Mouse (Mus musculus): Measurements from ENCODE around the gene Tns1. TPM values are rescaled to one million over a fixed set of nuclear protein-coding genes. Genes with fewer than 3 reads are reported as not detected.

Gene Tns1
- polyA plus RNA-seq, 1 experiment from 2014 or later = 11.3 TPM

GRCm38 (mm10) chr1:73996650-73997049 is 127.6 kb downstream of the Tns1 start:
- 95% methylated on average over 3 of the region's 3 CpGs for WGBS
- Histone ChIP-seq H3K4me1 (ENCODE audit: control insufficient read depth, insufficient read depth, low read length) (0 out of 2 replicates have a peak, but pooled peaks cover 2% of the 10 kb centered on the region), H3K9me3 (ENCODE audit: control insufficient read depth, low read length) (no peaks in the 10 kb centered on the region), H3K36me3 (ENCODE audit: control insufficient read depth, insufficient read depth, low read length) (no peaks in the 10 kb centered on the region), H3K27ac (ENCODE audit: low read depth, low read length) (no peak overlapping the region), H3K4me3 (ENCODE audit: low read depth, low read length) (no peak overlapping the region), H3K27me3 (ENCODE audit: control insufficient read depth, insufficient read depth, low read length) (no peaks in the 10 kb centered on the region), H3K9ac (replicated peaks; ENCODE audit: low read depth, low read length) (no peak overlapping the region), H3K4me2 (ENCODE audit: low read depth, low read length) (no peak overlapping the region)
- no peak for ATAC-seq (ENCODE audit: low read depth)

- Histone ChIP-seq H3K9me3 (ENCODE audit: control insufficient read depth, low read length) (no peaks in the 10 kb centered on the region), H3K4me3 (ENCODE audit: low read depth, low read length) (no peak overlapping the region), H3K36me3 (ENCODE audit: control insufficient read depth, insufficient read depth, low read length) (no peaks in the 10 kb centered on the region), H3K9ac (replicated peaks; ENCODE audit: low read depth, low read length) (no peak overlapping the region), H3K27ac (ENCODE audit: low read depth, low read length) (no peak overlapping the region), H3K4me1 (ENCODE audit: control insufficient read depth, insufficient read depth, low read length) (0 out of 2 replicates have a peak, but pooled peaks cover 2% of the 10 kb centered on the region), H3K27me3 (ENCODE audit: control insufficient read depth, insufficient read depth, low read length) (no peaks in the 10 kb centered on the region), H3K4me2 (ENCODE audit: low read depth, low read length) (no peak overlapping the region)
- WGBS = 46% methylated on average over 2 of the region's 2 CpGs
- no peak for ATAC-seq (ENCODE audit: low read depth)
Observed at GRCm38 (mm10) chr1:73996209-73996608, 128.0 kb downstream of the Tns1 start.

DNA sequence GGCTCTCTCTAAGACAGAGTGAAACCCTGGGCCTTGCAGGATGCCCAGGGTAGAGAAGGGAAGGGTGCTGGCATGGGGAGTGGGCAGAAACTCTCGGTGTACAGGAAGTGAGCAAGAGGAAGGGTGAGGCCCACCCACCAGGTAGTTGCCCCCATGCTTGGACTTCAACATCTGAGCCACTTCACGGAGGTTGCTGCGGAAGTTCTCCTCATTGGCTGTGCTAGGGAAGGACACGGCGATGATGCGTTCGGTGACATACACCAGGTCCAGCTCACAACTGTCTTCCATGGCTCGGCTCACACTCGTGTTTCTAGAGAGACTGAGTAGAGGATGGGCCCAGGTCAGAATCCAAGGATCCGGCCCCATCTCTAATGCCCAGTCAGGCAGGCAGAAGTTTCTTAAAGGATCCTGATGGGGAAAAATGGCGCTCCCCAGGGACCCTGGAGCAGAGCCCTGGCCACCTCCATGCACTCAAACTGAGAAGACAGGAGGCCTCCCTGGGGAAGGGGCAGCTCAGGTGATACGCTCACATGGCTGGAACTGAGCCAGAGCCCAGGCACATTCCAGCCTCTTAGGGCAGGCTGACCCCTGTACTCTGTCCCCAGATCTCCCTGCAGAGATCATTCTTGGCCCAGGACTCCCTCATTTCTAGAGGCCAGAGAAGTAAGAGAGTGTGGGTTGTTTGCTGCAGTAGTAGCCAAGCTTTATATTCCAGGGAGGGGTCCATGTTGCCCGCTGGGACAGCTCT is 129.0 kb downstream of the Tns1 start:
- ATAC-seq (ENCODE audit: low read depth) = no peak
- Histone ChIP-seq H3K27me3 (ENCODE audit: control insufficient read depth, insufficient read depth, low read length) (no peaks in the 10 kb centered on the region), H3K4me1 (ENCODE audit: control insufficient read depth, insufficient read depth, low read length) (0 out of 2 replicates have a peak, but pooled peaks cover 2% of the 10 kb centered on the region), H3K27ac (ENCODE audit: low read depth, low read length) (no peak overlapping the region), H3K9me3 (ENCODE audit: control insufficient read depth, low read length) (no peaks in the 10 kb centered on the region), H3K9ac (replicated peaks; ENCODE audit: low read depth, low read length) (no peak overlapping the region), H3K36me3 (ENCODE audit: control insufficient read depth, insufficient read depth, low read length) (no peaks in the 10 kb centered on the region), H3K4me2 (ENCODE audit: low read depth, low read length) (no peak overlapping the region), H3K4me3 (ENCODE audit: low read depth, low read length) (no peak overlapping the region)
- 89% methylated on average over 13 of the region's 13 CpGs for WGBS

DNA sequence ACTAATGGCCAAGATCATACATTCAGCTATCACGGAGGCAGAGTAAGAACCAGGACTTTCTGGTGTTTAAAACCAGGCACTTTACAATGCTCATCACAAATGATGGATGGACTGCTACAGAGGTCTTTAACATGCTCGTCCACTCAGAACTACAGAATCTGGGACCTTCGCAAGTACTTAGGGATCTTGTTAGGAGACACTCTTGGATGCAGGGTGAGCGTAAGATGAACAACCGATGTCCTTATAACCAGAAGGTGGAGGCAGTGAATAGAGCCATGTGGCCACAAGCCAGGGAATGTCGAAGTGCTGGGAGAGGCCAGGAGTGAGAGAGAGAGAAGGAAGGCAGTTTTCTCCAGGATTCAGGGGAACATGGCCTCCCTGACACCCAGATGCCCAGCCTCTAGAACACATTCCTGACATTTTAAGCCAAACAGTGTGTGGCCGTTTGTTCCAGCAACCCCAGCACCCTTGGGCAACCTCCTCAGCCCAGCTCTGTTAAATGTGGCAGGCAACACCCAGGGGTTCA is 130.3 kb downstream of the Tns1 start:
- H3K27me3 ChIP-seq (ENCODE audit: control insufficient read depth, insufficient read depth, low read length) = no peaks in the 10 kb centered on the region
- no peak for ATAC-seq (ENCODE audit: low read depth)
- H3K9me3 ChIP-seq (ENCODE audit: control insufficient read depth, low read length) = no peaks in the 10 kb centered on the region
- no peak overlapping the region for H3K4me2 ChIP-seq (ENCODE audit: low read depth, low read length)
- WGBS = 78% methylated on average over 7 of the region's 7 CpGs
- no peak overlapping the region for H3K9ac ChIP-seq (replicated peaks; ENCODE audit: low read depth, low read length)
- no peaks in the 10 kb centered on the region for H3K36me3 ChIP-seq (ENCODE audit: control insufficient read depth, insufficient read depth, low read length)
- H3K4me1 ChIP-seq (ENCODE audit: control insufficient read depth, insufficient read depth, low read length) = no peaks in the 10 kb centered on the region
- no peak overlapping the region for H3K4me3 ChIP-seq (ENCODE audit: low read depth, low read length)
- H3K27ac ChIP-seq (ENCODE audit: low read depth, low read length) = no peak overlapping the region

DNA sequence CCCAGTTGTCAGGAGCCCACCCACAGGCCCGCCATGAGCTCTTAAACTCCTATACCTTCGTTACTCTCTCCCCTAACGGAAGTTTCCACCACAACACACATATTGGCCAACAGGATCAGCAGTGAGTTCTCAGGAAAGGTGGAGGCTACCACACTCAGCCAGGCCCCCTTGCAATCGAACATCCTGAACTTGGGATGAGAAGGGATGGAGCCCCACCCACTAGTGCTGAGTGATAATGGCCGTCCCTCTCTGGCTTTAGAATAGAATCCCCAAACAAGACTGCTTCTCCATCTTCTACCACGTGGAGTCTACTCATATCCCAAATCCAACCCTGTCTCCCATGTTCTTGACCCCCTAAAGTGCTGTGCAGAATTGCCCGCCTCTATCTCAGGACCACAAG is 131.0 kb downstream of the Tns1 start:
- H3K27ac ChIP-seq (ENCODE audit: low read depth, low read length) = no peak overlapping the region
- no peak overlapping the region for H3K4me3 ChIP-seq (ENCODE audit: low read depth, low read length)
- ATAC-seq (ENCODE audit: low read depth) = no peak
- WGBS = 82% methylated on average over 7 of the region's 7 CpGs
- H3K4me1 ChIP-seq (ENCODE audit: control insufficient read depth, insufficient read depth, low read length) = no peaks in the 10 kb centered on the region
- H3K4me2 ChIP-seq (ENCODE audit: low read depth, low read length) = no peak overlapping the region
- no peaks in the 10 kb centered on the region for H3K36me3 ChIP-seq (ENCODE audit: control insufficient read depth, insufficient read depth, low read length)
- H3K27me3 ChIP-seq (ENCODE audit: control insufficient read depth, insufficient read depth, low read length) = no peaks in the 10 kb centered on the region
- H3K9me3 ChIP-seq (ENCODE audit: control insufficient read depth, low read length) = no peaks in the 10 kb centered on the region
- H3K9ac ChIP-seq (replicated peaks; ENCODE audit: low read depth, low read length) = no peak overlapping the region

GRCm38 (mm10) chr1:73992201-73992938 is 131.9 kb downstream of the Tns1 start:
- Histone ChIP-seq H3K9ac (replicated peaks; ENCODE audit: low read depth, low read length) (no peak overlapping the region), H3K27me3 (ENCODE audit: control insufficient read depth, insufficient read depth, low read length) (no peaks in the 10 kb centered on the region), H3K36me3 (ENCODE audit: control insufficient read depth, insufficient read depth, low read length) (no peaks in the 10 kb centered on the region), H3K4me3 (ENCODE audit: low read depth, low read length) (no peak overlapping the region), H3K27ac (ENCODE audit: low read depth, low read length) (no peak overlapping the region), H3K4me2 (ENCODE audit: low read depth, low read length) (no peak overlapping the region), H3K9me3 (ENCODE audit: control insufficient read depth, low read length) (no peaks in the 10 kb centered on the region), H3K4me1 (ENCODE audit: control insufficient read depth, insufficient read depth, low read length) (no peaks in the 10 kb centered on the region)
- no peak for ATAC-seq (ENCODE audit: low read depth)
- 70% methylated on average over 5 of the region's 5 CpGs for WGBS

DNA sequence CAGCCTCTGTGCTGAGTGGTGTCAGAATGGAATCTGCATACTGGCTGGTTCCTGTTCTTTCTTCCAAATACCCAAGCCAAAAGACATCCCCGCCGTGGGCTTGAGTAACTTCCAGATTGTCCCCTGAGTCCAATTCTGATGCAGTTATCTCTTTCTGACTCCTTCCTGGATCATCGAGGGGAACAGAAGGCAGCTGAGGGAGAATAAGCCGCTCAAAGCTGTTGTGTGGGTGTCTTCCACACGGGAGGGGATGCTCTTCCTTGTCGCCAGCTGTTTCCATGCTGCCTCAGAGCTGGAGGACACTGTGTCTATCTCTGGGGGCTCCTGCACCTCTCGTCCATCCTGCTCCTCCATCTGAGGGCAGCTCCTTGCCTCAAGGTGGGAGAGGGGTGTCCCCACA is 133.0 kb downstream of the Tns1 start:
- WGBS = 80% methylated on average over 7 of the region's 7 CpGs
- H3K4me3 ChIP-seq (ENCODE audit: low read depth, low read length) = no peak overlapping the region
- no peak overlapping the region for H3K4me2 ChIP-seq (ENCODE audit: low read depth, low read length)
- H3K4me1 ChIP-seq (ENCODE audit: control insufficient read depth, insufficient read depth, low read length) = no peaks in the 10 kb centered on the region
- H3K36me3 ChIP-seq (ENCODE audit: control insufficient read depth, insufficient read depth, low read length) = no peaks in the 10 kb centered on the region
- ATAC-seq (ENCODE audit: low read depth) = no peak
- no peak overlapping the region for H3K9ac ChIP-seq (replicated peaks; ENCODE audit: low read depth, low read length)
- H3K27me3 ChIP-seq (ENCODE audit: control insufficient read depth, insufficient read depth, low read length) = no peaks in the 10 kb centered on the region
- no peaks in the 10 kb centered on the region for H3K9me3 ChIP-seq (ENCODE audit: control insufficient read depth, low read length)
- H3K27ac ChIP-seq (ENCODE audit: low read depth, low read length) = no peak overlapping the region

GRCm38 (mm10) chr1:73990024-73990423 is 134.2 kb downstream of the Tns1 start:
- no peaks in the 10 kb centered on the region for H3K4me1 ChIP-seq (ENCODE audit: control insufficient read depth, insufficient read depth, low read length)
- WGBS = 91% methylated on average over 3 of the region's 3 CpGs
- no peaks in the 10 kb centered on the region for H3K27me3 ChIP-seq (ENCODE audit: control insufficient read depth, insufficient read depth, low read length)
- H3K9ac ChIP-seq (replicated peaks; ENCODE audit: low read depth, low read length) = no peak overlapping the region
- H3K4me2 ChIP-seq (ENCODE audit: low read depth, low read length) = no peak overlapping the region
- no peaks in the 10 kb centered on the region for H3K9me3 ChIP-seq (ENCODE audit: control insufficient read depth, low read length)
- no peak overlapping the region for H3K4me3 ChIP-seq (ENCODE audit: low read depth, low read length)
- no peaks in the 10 kb centered on the region for H3K36me3 ChIP-seq (ENCODE audit: control insufficient read depth, insufficient read depth, low read length)
- H3K27ac ChIP-seq (ENCODE audit: low read depth, low read length) = no peak overlapping the region
- no peak for ATAC-seq (ENCODE audit: low read depth)

DNA sequence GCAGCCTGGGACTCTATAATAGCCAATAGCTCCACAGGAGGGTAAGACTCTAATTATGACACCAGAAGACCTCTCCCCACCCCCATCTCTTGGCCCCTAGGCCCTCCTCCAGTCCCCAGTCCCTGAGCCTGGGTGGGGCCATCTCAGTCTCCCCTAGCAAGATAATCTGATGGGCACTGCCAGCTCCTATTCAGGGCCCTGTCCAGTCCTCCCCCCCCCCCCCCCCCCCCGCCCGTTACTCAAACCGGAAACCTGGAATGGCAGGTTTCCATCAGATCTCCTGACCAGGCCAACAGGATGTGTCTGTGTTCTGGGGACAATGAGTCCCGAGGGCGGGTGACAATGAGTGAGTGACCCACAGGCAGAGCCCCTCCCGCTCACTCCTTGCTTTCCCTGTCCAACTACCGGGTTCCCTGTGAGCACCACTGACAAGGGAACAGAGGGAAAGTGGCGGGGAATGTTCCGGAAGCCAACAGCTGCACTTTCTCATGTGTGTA is 136.5 kb downstream of the Tns1 start:
- WGBS = 64% methylated on average over 6 of the region's 9 CpGs
- H3K4me2 ChIP-seq (ENCODE audit: low read depth, low read length) = no peak overlapping the region
- H3K4me3 ChIP-seq (ENCODE audit: low read depth, low read length) = no peak overlapping the region

More for the DNA sequence above, 136.5 kb downstream of the Tns1 start:
- H3K9ac ChIP-seq (replicated peaks; ENCODE audit: low read depth, low read length) = no peak overlapping the region
- no peak for ATAC-seq (ENCODE audit: low read depth)
- H3K27ac ChIP-seq (ENCODE audit: low read depth, low read length) = no peak overlapping the region
- no peaks in the 10 kb centered on the region for H3K4me1 ChIP-seq (ENCODE audit: control insufficient read depth, insufficient read depth, low read length)
- H3K36me3 ChIP-seq (ENCODE audit: control insufficient read depth, insufficient read depth, low read length) = no peaks in the 10 kb centered on the region
- no peaks in the 10 kb centered on the region for H3K27me3 ChIP-seq (ENCODE audit: control insufficient read depth, insufficient read depth, low read length)
- no peaks in the 10 kb centered on the region for H3K9me3 ChIP-seq (ENCODE audit: control insufficient read depth, low read length)
